Mouse (Mus musculus) yolk sac, embryonic 10.5 days (tissue): ENCODE measurements at regions not wholly inside any gene's neighbourhood (a gene's known extent, or its start where the extent isn't known, plus 50 kb on each side); places are given as distances from the start of the nearest gene placed in this dataset.
A peak's percentile ranks its signal among the peaks of the same experiment; 100 is the strongest.

Experiments used
- DNase-seq: peaks from one replicate; pipeline ENCODE4 v3.0.0-alpha.2; 2017; ENCODE audit warnings: low spot score

GRCm38 (mm10) chr12:25181317-25181716 is 84.4 kb upstream of the Id2 start:
- no peak for DNase-seq

GRCm38 (mm10) chr12:25180861-25181260 is 83.9 kb upstream of the Id2 start:
- no peak for DNase-seq

GRCm38 (mm10) chr12:25180289-25180688 is 83.3 kb upstream of the Id2 start:
- DNase-seq = no peak

GRCm38 (mm10) chr12:25178491-25179115 is 81.7 kb upstream of the Id2 start:
- DNase-seq = no peak

- no peak for DNase-seq
Measured at GRCm38 (mm10) chr12:25177827-25178226, 80.9 kb upstream of the Id2 start.

- DNase-seq = no peak
Measured at GRCm38 (mm10) chr12:25176565-25176964, 79.6 kb upstream of the Id2 start.

GRCm38 (mm10) chr12:25173064-25173463 is 76.1 kb upstream of the Id2 start:
- no peak for DNase-seq

GRCm38 (mm10) chr12:25172450-25172849 is 75.5 kb upstream of the Id2 start:
- DNase-seq = no peak

- no peak for DNase-seq
Measured at GRCm38 (mm10) chr12:25169611-25170010, 72.7 kb upstream of the Id2 start.

- no peak for DNase-seq
Measured at GRCm38 (mm10) chr12:25168213-25168545, 71.2 kb upstream of the Id2 start.

GRCm38 (mm10) chr12:25167504-25168212 is 70.7 kb upstream of the Id2 start:
- DNase-seq = no peak

GRCm38 (mm10) chr12:25166525-25166924 is 69.6 kb upstream of the Id2 start:
- no peak for DNase-seq

GRCm38 (mm10) chr12:25165650-25166049 is 68.7 kb upstream of the Id2 start:
- no peak for DNase-seq

- no peak for DNase-seq
Measured at GRCm38 (mm10) chr12:25164724-25165123, 67.8 kb upstream of the Id2 start.

GRCm38 (mm10) chr12:25163541-25163940 is 66.6 kb upstream of the Id2 start:
- DNase-seq = no peak

GRCm38 (mm10) chr12:25162843-25163242 is 65.9 kb upstream of the Id2 start:
- no peak for DNase-seq

GRCm38 (mm10) chr12:25161939-25162338 is 65.0 kb upstream of the Id2 start:
- peak; percentile 60 for DNase-seq

GRCm38 (mm10) chr12:25160990-25161843 is 64.3 kb upstream of the Id2 start:
- no peak for DNase-seq

GRCm38 (mm10) chr12:25159091-25159490 is 62.2 kb upstream of the Id2 start:
- DNase-seq = no peak

GRCm38 (mm10) chr12:25157238-25157637 is 60.3 kb upstream of the Id2 start:
- no peak for DNase-seq

- no peak for DNase-seq
Measured at GRCm38 (mm10) chr12:25155396-25155795, 58.5 kb upstream of the Id2 start.

- DNase-seq = no peak
Measured at GRCm38 (mm10) chr12:25148099-25148498, 51.2 kb upstream of the Id2 start.
